Comparison of ENCODE assay signal across 9 mouse cellular contexts in the genomic region with DNA sequence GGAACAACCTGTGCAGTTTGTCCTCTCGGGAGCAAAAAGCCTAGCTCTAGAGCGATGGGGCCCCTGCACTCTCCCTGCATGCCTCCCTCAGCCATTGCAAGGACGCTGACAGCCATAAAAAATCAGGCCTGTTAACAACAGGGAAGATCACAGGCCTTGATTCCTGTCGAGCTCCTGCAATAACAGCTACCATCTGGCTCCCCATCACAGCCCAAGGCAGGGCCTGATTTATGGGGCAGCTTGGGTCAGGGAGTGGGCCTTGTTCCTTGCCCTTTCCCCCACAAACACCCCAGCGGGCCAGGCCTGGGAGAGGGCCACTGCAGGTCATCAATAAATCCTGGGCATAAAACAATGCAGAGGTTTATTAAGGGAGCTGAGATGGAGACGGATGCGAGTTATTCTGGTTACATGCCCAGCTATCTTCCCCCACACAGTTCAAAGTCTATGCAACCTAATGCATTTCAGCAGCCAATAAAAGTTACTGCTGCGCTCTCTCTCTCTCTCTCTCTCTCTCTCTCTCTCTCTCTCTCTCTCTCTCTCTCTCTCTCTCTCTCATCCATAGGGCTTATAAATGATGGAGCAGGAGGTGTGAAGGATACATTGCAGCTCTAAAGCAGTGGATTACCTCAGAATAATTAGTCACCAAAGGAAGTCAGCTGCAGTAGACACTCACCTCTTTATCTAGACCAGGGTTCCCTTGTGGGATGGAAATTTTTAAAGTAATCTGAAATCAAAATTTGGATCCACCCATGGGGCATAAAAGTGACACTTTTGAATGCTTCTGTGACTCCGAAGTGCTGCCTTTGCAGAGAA.
DNase-seq lines count a peak whose midpoint lies in the region; ATAC-seq lines count a peak whose summit lies in the region.
"Had no signal": no experiment of that assay in that cellular context is flagged by ENCODE, and none has a peak within 500 bp of the region (broad histone marks: within the 10 kb centered on the region; RNA-seq: fewer than 3 reads in every experiment).

No protein-coding gene starts in this region.

- no peak overlapping the region for H3K4me2 ChIP-seq in lung, embryonic 15.5 days
- no peak overlapping the region for H3K4me2 ChIP-seq in embryonic facial prominence, embryonic 13.5 days
- no peak overlapping the region for H3K4me2 ChIP-seq in neural tube, embryonic 14.5 days (ENCODE audit: low read depth, low read length)
- H3K4me2 ChIP-seq: liver, embryonic 11.5 days had no signal

- peak; percentile 82; the same call in 1 of the 2 replicates for ATAC-seq in lung, embryonic 15.5 days (ENCODE audit: borderline replicate concordance, extremely low read depth, low FRiP score, low TSS enrichment)
- ATAC-seq in embryonic facial prominence, embryonic 13.5 days (ENCODE audit: insufficient number of reproducible peaks, insufficient read depth, low FRiP score, low TSS enrichment, low read depth): no peak
- ATAC-seq in neural tube, embryonic 14.5 days (ENCODE audit: low read depth): peak; percentile 82

- no peak overlapping the region for H3K4me3 ChIP-seq in lung, embryonic 15.5 days
- no peak overlapping the region for H3K4me3 ChIP-seq in embryonic facial prominence, embryonic 13.5 days
- H3K4me3 ChIP-seq in neural tube, embryonic 14.5 days (ENCODE audit: low read depth, low read length): no peak overlapping the region

- H3K27ac ChIP-seq in lung, embryonic 15.5 days: peak overlapping the region; percentile 75
- H3K27ac ChIP-seq in embryonic facial prominence, embryonic 13.5 days: peak overlapping the region; percentile 39; the same call in 1 of the 2 replicates
- H3K27ac ChIP-seq in neural tube, embryonic 14.5 days (ENCODE audit: low read depth, low read length): peak overlapping the region; percentile 57; the same call in 1 of the 2 replicates

- H3K9ac ChIP-seq in lung, embryonic 15.5 days: no peak overlapping the region
- no peak overlapping the region for H3K9ac ChIP-seq in embryonic facial prominence, embryonic 13.5 days
- H3K9ac ChIP-seq in neural tube, embryonic 14.5 days (replicated peaks; ENCODE audit: low read depth, low read length): no peak overlapping the region

- WGBS in lung, embryonic 15.5 days: 44% methylated on average over 9 of the region's 9 CpGs
- 27% methylated on average over 9 of the region's 9 CpGs for WGBS in embryonic facial prominence, embryonic 13.5 days
- 6% methylated on average over 9 of the region's 9 CpGs for WGBS in neural tube, embryonic 14.5 days

- no peaks in the 10 kb centered on the region for H3K27me3 ChIP-seq in lung, embryonic 15.5 days
- peaks cover 16% of the 10 kb centered on the region for H3K27me3 ChIP-seq in embryonic facial prominence, embryonic 13.5 days
- H3K27me3 ChIP-seq in neural tube, embryonic 14.5 days (ENCODE audit: control insufficient read depth, insufficient read depth, low read length): no peaks in the 10 kb centered on the region

- no peak for DNase-seq in lung, postnatal 10 days
- DNase-seq in kidney, adult 9 months: peak; percentile 39
- no peak for DNase-seq in frontal cortex, postnatal 10 days (ENCODE audit: low spot score in 2 of 2)
- no peak for DNase-seq in adipocyte (ENCODE audit: low spot score)
- DNase-seq in gastrocnemius, postnatal 4 days (ENCODE audit: low spot score in 2 of 2): no peak

- no peaks in the 10 kb centered on the region for H3K36me3 ChIP-seq in lung, embryonic 15.5 days
- no peaks in the 10 kb centered on the region for H3K36me3 ChIP-seq in embryonic facial prominence, embryonic 13.5 days
- H3K36me3 ChIP-seq in neural tube, embryonic 14.5 days (ENCODE audit: control insufficient read depth, insufficient read depth, low read length): no peaks in the 10 kb centered on the region

- no peaks in the 10 kb centered on the region for H3K9me3 ChIP-seq in lung, embryonic 15.5 days
- no peaks in the 10 kb centered on the region for H3K9me3 ChIP-seq in embryonic facial prominence, embryonic 13.5 days
- no peaks in the 10 kb centered on the region for H3K9me3 ChIP-seq in neural tube, embryonic 14.5 days (ENCODE audit: control insufficient read depth, low read length)

- H3K4me1 ChIP-seq in lung, embryonic 15.5 days: peaks cover 26% of the 10 kb centered on the region
- H3K4me1 ChIP-seq in embryonic facial prominence, embryonic 13.5 days: peaks cover 14% of the 10 kb centered on the region
- H3K4me1 ChIP-seq in neural tube, embryonic 14.5 days (ENCODE audit: control insufficient read depth, insufficient read depth, low read length): peaks cover 14% of the 10 kb centered on the region; the same call in 1 of the 2 replicates
